Mouse (Mus musculus) erythroid progenitor cell, adult 5-6 weeks (primary cell): ENCODE results near the gene Gm7324. TPM values are rescaled to one million over a fixed set of nuclear protein-coding genes. Genes with fewer than 3 reads are reported as not detected.
"Not testable (repeated sequence)": the region's sequence is repeated elsewhere in the genome, so short reads cannot be mapped to it uniquely, and the experiment has no call there.

ENCODE experiments used
- ATAC-seq: replicated peaks from 2 replicates; pipeline ENCODE4 v1.8.0; 2016; ENCODE audit warnings: moderate number of reproducible peaks, mild to moderate bottlenecking, moderate TSS enrichment, inconsistent platforms; ENCODE audit not compliant: poor library complexity, low FRiP score, severe bottlenecking
- total RNA-seq, 2 experiments: library from RNA; stranded (forward) in 1 of 2; stranded (reverse) in 1 of 2; fragments of 150-400 nt in 1 of 2; fragments of 186-747, 209-891 nt in 1 of 2; gene quantifications; 2 replicates each; pipeline versions ENCODE4 v1.2.3 to v1.2.4; 2015 to 2017; ENCODE audit warnings: low replicate concordance in 2 of 2

Gm7324 gene
- total RNA-seq (2015; ENCODE audit: low replicate concordance) (not detected in 2 replicates), total RNA-seq (2017; ENCODE audit: low replicate concordance) (3.2 TPM in 1 of 2 replicates, not detected in the other)

- ATAC-seq: not testable (repeated sequence)
These were observed at the start of gene Gm7324 for GRCm38 (mm10) chr14:43697621-43698020. TSS of gene Gm7324 (plus strand) at chr14:43697828.

GRCm38 (mm10) chr14:43677099-43677498 is 20.5 kb upstream of the Gm7324 start, which contains the start of gene Gm8165:
TSS of gene Gm8165 (minus strand) at chr14:43677199.
- ATAC-seq: not testable (repeated sequence)

GRCm38 (mm10) chr14:43727385-43727784 is 29.8 kb downstream of the Gm7324 start, which contains the start of gene Gm16506:
TSS of gene Gm16506 (minus strand) at chr14:43727485.
- ATAC-seq: not testable (repeated sequence)

GRCm38 (mm10) chr14:43747566-43747965 is 49.9 kb downstream of the Gm7324 start, which contains the start of gene Gm6526:
TSS of gene Gm6526 (plus strand) at chr14:43747866.
- not testable (repeated sequence) for ATAC-seq

Other genes with a start within 250 kb of the Gm7324 start
- not detected in 2 replicates for gene Gm5799, start 154.3 kb upstream of the Gm7324 start, total RNA-seq (2015; ENCODE audit: low replicate concordance)
- gene Gm5799, start 154.3 kb upstream of the Gm7324 start, total RNA-seq (2017; ENCODE audit: low replicate concordance): not detected in 2 replicates
- gene Gm17654, start 118.7 kb upstream of the Gm7324 start, total RNA-seq (2015; ENCODE audit: low replicate concordance): not detected in 2 replicates
- not detected in 2 replicates for gene Gm17654, start 118.7 kb upstream of the Gm7324 start, total RNA-seq (2017; ENCODE audit: low replicate concordance)
- gene Gm10375, start 89.8 kb upstream of the Gm7324 start, total RNA-seq (2015; ENCODE audit: low replicate concordance): not detected in 2 replicates
- gene Gm10375, start 89.8 kb upstream of the Gm7324 start, total RNA-seq (2017; ENCODE audit: low replicate concordance): not detected in 2 replicates
- gene Gm8165, start 20.6 kb upstream of the Gm7324 start, total RNA-seq (2015; ENCODE audit: low replicate concordance): not detected in 2 replicates
- not detected in 2 replicates for gene Gm8165, start 20.6 kb upstream of the Gm7324 start, total RNA-seq (2017; ENCODE audit: low replicate concordance)
- not detected in 2 replicates for gene Gm16506, start 29.7 kb downstream of the Gm7324 start, total RNA-seq (2015; ENCODE audit: low replicate concordance)
- gene Gm16506, start 29.7 kb downstream of the Gm7324 start, total RNA-seq (2017; ENCODE audit: low replicate concordance): not detected in 2 replicates
- not detected in 2 replicates for gene Gm6526, start 50.0 kb downstream of the Gm7324 start, total RNA-seq (2015; ENCODE audit: low replicate concordance)
- gene Gm6526, start 50.0 kb downstream of the Gm7324 start, total RNA-seq (2017; ENCODE audit: low replicate concordance): not detected in 2 replicates
- gene Gm8180, start 86.9 kb downstream of the Gm7324 start, total RNA-seq (2015; ENCODE audit: low replicate concordance): not detected in 2 replicates
- gene Gm8180, start 86.9 kb downstream of the Gm7324 start, total RNA-seq (2017; ENCODE audit: low replicate concordance): not detected in 2 replicates
- gene Ear1, start 177.7 kb downstream of the Gm7324 start, total RNA-seq (2015; ENCODE audit: low replicate concordance): 28.1 TPM in 2 replicates
- gene Ear1, start 177.7 kb downstream of the Gm7324 start, total RNA-seq (2017; ENCODE audit: low replicate concordance): 31.3 and 37.0 TPM in 2 replicates
- gene Ear10, start 225.7 kb downstream of the Gm7324 start, total RNA-seq (2015; ENCODE audit: low replicate concordance): 10.9 TPM in 1 of 2 replicates, not detected in the other
- not detected in 2 replicates for gene Ear10, start 225.7 kb downstream of the Gm7324 start, total RNA-seq (2017; ENCODE audit: low replicate concordance)
- gene Gm8113, start 227.6 kb downstream of the Gm7324 start, total RNA-seq (2015; ENCODE audit: low replicate concordance): 9.4 and 13.8 TPM in 2 replicates
- gene Gm8113, start 227.6 kb downstream of the Gm7324 start, total RNA-seq (2017; ENCODE audit: low replicate concordance): 5.3 and 7.3 TPM in 2 replicates